24 mouse cellular contexts compared by ENCODE assay signal in the genomic region with DNA sequence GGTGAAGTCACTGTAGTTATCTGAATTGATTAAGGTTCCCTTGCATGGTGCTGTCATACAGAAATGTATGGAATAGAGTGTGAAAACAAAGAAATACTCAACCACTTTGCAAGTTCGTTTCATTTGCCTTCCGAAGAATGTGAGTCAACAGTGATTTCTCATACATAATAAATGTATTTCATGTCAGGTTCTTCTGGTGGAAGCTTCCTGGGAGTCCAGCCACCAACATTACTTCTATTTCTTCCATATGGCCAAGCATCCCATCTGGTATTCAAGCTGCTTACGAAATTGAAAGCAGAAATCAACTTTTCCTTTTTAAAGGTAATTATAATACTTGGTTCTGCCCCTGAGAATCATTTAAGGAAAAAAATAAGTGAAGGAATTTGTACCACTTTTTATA. TPM values are rescaled to one million over a fixed set of nuclear protein-coding genes. Genes with fewer than 3 reads are reported as not detected.
A peak's percentile ranks its signal among the peaks of the same experiment; 100 is the strongest.
DNase-seq lines count a peak whose midpoint lies in the region; ATAC-seq lines count a peak whose summit lies in the region.
"Had no signal": no experiment of that assay in that cellular context is flagged by ENCODE, and none has a peak within 500 bp of the region (broad histone marks: within the 10 kb centered on the region; RNA-seq: fewer than 3 reads in every experiment).

No protein-coding gene starts in this region.

- ATAC-seq in frontal cortex, adult (ENCODE audit: low TSS enrichment): peak; percentile 78
- ATAC-seq: activated CD4-positive, CD25-positive, alpha-beta regulatory T cell, adult 4 months; forebrain, embryonic 13.5 days; forebrain, embryonic 15.5 days; Patski had no signal

- DNase-seq in frontal cortex, postnatal 10 days (ENCODE audit: low spot score in 2 of 2): no peak
- peak; percentile 1 to 16 for DNase-seq in layer of hippocampus, adult 18-20 months (ENCODE audit: low spot score in 2 of 2)
- DNase-seq in layer of hippocampus, postnatal 25 days (ENCODE audit: extremely low spot score in 1 of 2, low spot score in 1 of 2): no peak
- DNase-seq in telencephalon, adult 2 months (ENCODE audit: low read depth, low spot score): peak; percentile 42
- no peak for DNase-seq in MN1 (ENCODE audit: low spot score)
- DNase-seq: adrenal gland, adult 8-10 months; adrenal gland, postnatal 14 days; adrenal gland, postnatal 36 days; cerebellum, adult 11 months; cerebellum, adult 18-20 months; cerebellum, adult 8-10 months; cerebellum, adult 9-11 months; cerebellum, postnatal 14 days; cerebellum, postnatal 36 days; embryo, embryonic 11 days had no signal

RNA-seq across cellular contexts. Expression of gene Mmp12, which starts 10.4 kb away (rescaled TPM):
- not detected for total RNA-seq in layer of hippocampus, adult 18-20 months (2021)
- not detected for total RNA-seq in layer of hippocampus, postnatal 25 days (2021)
- total RNA-seq: common myeloid progenitor, adult 5-6 weeks; MEL had no signal

RNA-seq across cellular contexts. Expression of gene Mmp1b, which starts 33.3 kb away (rescaled TPM):
- total RNA-seq in layer of hippocampus, adult 18-20 months (2021): not detected
- total RNA-seq in layer of hippocampus, postnatal 25 days (2021): not detected
- total RNA-seq: adrenal gland, adult 18-20 months; adrenal gland, adult 8-10 months; adrenal gland, postnatal 14 days; adrenal gland, postnatal 36 days; common myeloid progenitor, adult 5-6 weeks; ES-E14; MEL had no signal

Comparison
In these comparisons a context has a peak if more than half of its experiments do, and no peak if none do; other contexts are left out.
1. DNase-seq: peak in layer of hippocampus, adult 18-20 months (2 of 2) and telencephalon, adult 2 months (single experiment); none in frontal cortex, postnatal 10 days (0 of 2), layer of hippocampus, postnatal 25 days (0 of 2) and MN1 (single experiment).